Mouse (Mus musculus): ENCODE measurements around the gene Tex9.

GRCm38 (mm10) chr9:72530824-72531223 lies 38.8 kb upstream of the Tex9 start:
- TF ChIP-seq CTCF (IDR thresholded peaks at IDR 0.05) (no peak), POLR2A (IDR thresholded peaks at IDR 0.05; ENCODE audit: insufficient read depth, low read depth, low read length) (no peak), EP300 (IDR thresholded peaks at IDR 0.05; ENCODE audit: insufficient read depth, low read depth, low read length) (no peak)

Measured in heart, adult 2 months (tissue).